ENCODE assay signal across 8 mouse cellular contexts in the genomic region with DNA sequence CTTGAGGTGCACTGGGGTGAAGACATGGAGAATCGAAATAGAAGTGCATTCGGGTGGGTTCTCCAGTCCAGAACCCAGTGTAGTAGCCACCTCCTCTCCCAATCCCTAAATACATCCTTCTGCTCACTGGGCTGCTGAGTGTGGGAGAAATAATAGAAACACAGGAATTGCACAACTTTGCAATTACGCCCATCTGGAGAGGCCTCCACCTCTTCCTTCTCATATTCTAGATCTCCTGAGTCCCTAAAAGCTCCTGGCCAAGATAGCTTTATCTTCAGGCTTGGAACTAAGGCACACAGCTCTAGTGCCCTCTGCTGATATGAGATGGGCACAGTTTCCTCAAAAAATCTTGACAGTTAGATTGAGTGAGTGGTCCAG. TPM values are rescaled to one million over a fixed set of nuclear protein-coding genes. Genes with fewer than 3 reads are reported as not detected.
DNase-seq lines count a peak whose midpoint lies in the region; ATAC-seq and TF ChIP-seq lines count a peak whose summit lies in the region.

No protein-coding gene starts in this region.

- peak; percentile 26 for TF ChIP-seq CTCF in kidney, adult 2 months (conservative IDR thresholded peaks at IDR 0.05; ENCODE audit: insufficient read depth, insufficient read length, low read depth, low read length)
- peak; percentile 36; the same call in 1 of the 2 replicates for TF ChIP-seq CTCF in liver, embryonic 14.5 days (IDR thresholded peaks at IDR 0.05; ENCODE audit: low read depth)

- WGBS in kidney, adult 2 months, result 40% methylated on average over 3 of the region's 3 CpGs
- WGBS in heart, embryonic 14.5 days, result 39% methylated on average over 3 of the region's 3 CpGs
- 34% methylated on average over 3 of the region's 3 CpGs for WGBS in liver, embryonic 14.5 days (ENCODE audit: insufficient replicate concordance)

- TF ChIP-seq POLR2A in kidney, adult 2 months (IDR thresholded peaks at IDR 0.05; ENCODE audit: low read depth, low read length), result no peak

- no peak overlapping the region for H3K9ac ChIP-seq in heart, embryonic 14.5 days (ENCODE audit: low read length)
- H3K9ac ChIP-seq in liver, embryonic 14.5 days (replicated peaks), result no peak overlapping the region

- no peak overlapping the region for H3K4me3 ChIP-seq in kidney, adult 2 months (ENCODE audit: insufficient read depth, low read depth, low read length)
- H3K4me3 ChIP-seq in brown adipose tissue, adult 24 weeks (ENCODE audit: insufficient read depth, low read depth, low read length), result peak overlapping the region; percentile 69
- peak overlapping the region in 1 of 2 experiments; percentile 74; a peak in 1 of 4 replicates for H3K4me3 ChIP-seq in heart, embryonic 14.5 days (ENCODE audit: control insufficient read depth in 1 of 2, insufficient read depth in 1 of 2, low read depth in 1 of 2, low read length in 2 of 2)
- H3K4me3 ChIP-seq in liver, embryonic 14.5 days (ENCODE audit: insufficient read depth in 1 of 2, low read depth in 2 of 2, low read length in 2 of 2), result no peak overlapping the region

- no peak overlapping the region for H3K27ac ChIP-seq in kidney, adult 2 months (ENCODE audit: insufficient read depth, low read depth, low read length)
- H3K27ac ChIP-seq in brown adipose tissue, adult 24 weeks (replicated peaks; ENCODE audit: low read depth, low read length), result peak overlapping the region; percentile 50; the same call in 1 of the 2 replicates
- no peak overlapping the region for H3K27ac ChIP-seq in heart, embryonic 14.5 days (replicated peaks in 1 of 2; ENCODE audit: control insufficient read depth in 1 of 2, insufficient read depth in 1 of 2, low read depth in 2 of 2, low read length in 2 of 2)
- H3K27ac ChIP-seq in liver, embryonic 14.5 days, result no peak overlapping the region

- H3K27me3 ChIP-seq in kidney, adult 2 months (replicated peaks; ENCODE audit: control insufficient read depth, insufficient read depth, low read length), result no peaks in the 10 kb centered on the region
- H3K27me3 ChIP-seq in heart, embryonic 14.5 days (ENCODE audit: control insufficient read depth, insufficient read depth, low read length), result no peaks in the 10 kb centered on the region; the same call in 1 of the 2 replicates
- peaks cover 31% of the 10 kb centered on the region for H3K27me3 ChIP-seq in liver, embryonic 14.5 days (ENCODE audit: control insufficient read depth, insufficient read depth, low read length)

- H3K36me3 ChIP-seq in kidney, adult 2 months (ENCODE audit: control insufficient read depth, insufficient read depth, low read length), result no peaks in the 10 kb centered on the region
- no peaks in the 10 kb centered on the region for H3K36me3 ChIP-seq in heart, embryonic 14.5 days (ENCODE audit: control insufficient read depth, insufficient read depth, low read length)
- no peaks in the 10 kb centered on the region for H3K36me3 ChIP-seq in liver, embryonic 14.5 days (replicated peaks; ENCODE audit: control insufficient read depth, insufficient read depth, low read depth)

- peak; percentile 33 for DNase-seq in kidney, adult 2 months
- no peak for DNase-seq in kidney, adult 18-20 months
- DNase-seq in liver, embryonic 14.5 days (ENCODE audit: low read depth in 3 of 3, low spot score in 3 of 3), result no peak
- DNase-seq in skeletal muscle tissue, adult 2 months (ENCODE audit: low read depth, low spot score), result peak; percentile 68
- no peak for DNase-seq in layer of hippocampus, postnatal 36 days
- DNase-seq in cerebellum, adult 9-10 months, result no peak

- TF ChIP-seq EP300 in liver, embryonic 14.5 days (IDR thresholded peaks at IDR 0.05; ENCODE audit: low read depth), result no peak

- no peaks in the 10 kb centered on the region for H3K4me1 ChIP-seq in kidney, adult 2 months (ENCODE audit: control insufficient read depth, insufficient read depth, low read length)
- H3K4me1 ChIP-seq in brown adipose tissue, adult 24 weeks (ENCODE audit: control insufficient read depth, insufficient read depth, insufficient read length, low read length), result 0 out of 2 replicates have a peak, but pooled peaks cover 2% of the 10 kb centered on the region
- peaks cover 13 to 28% of the 10 kb centered on the region in 2 experiments for H3K4me1 ChIP-seq in heart, embryonic 14.5 days (ENCODE audit: control insufficient read depth in 2 of 2, insufficient read depth in 2 of 2, low read length in 2 of 2)
- H3K4me1 ChIP-seq in liver, embryonic 14.5 days (replicated peaks; ENCODE audit: control insufficient read depth in 2 of 2, insufficient read depth in 2 of 2, low read length in 1 of 2), result no peaks in the 10 kb centered on the region

- H3K4me2 ChIP-seq in heart, embryonic 14.5 days (ENCODE audit: low read length), result peak overlapping the region; percentile 91
- no peak overlapping the region for H3K4me2 ChIP-seq in liver, embryonic 14.5 days (ENCODE audit: low read depth)

- no peaks in the 10 kb centered on the region for H3K9me3 ChIP-seq in heart, embryonic 14.5 days (ENCODE audit: control insufficient read depth, low read length)
- H3K9me3 ChIP-seq in liver, embryonic 14.5 days (ENCODE audit: control insufficient read depth, low read length), result no peaks in the 10 kb centered on the region

- no peak for ATAC-seq in heart, embryonic 14.5 days (ENCODE audit: insufficient number of reproducible peaks, insufficient read depth, low FRiP score, low read depth)
- ATAC-seq in liver, embryonic 14.5 days (ENCODE audit: insufficient read depth), result no peak

RNA-seq across cellular contexts. Expression of gene Kirrel, which starts 0.9 kb away (rescaled TPM):
- 10.0 and 10.2 TPM in 2 replicates for polyA plus RNA-seq in kidney, adult 2 months (2012; rRNA removed)
- 3.5 and 4.8 TPM in 2 replicates for polyA plus RNA-seq in brown adipose tissue, adult 24 weeks (2012; ENCODE audit: insufficient read depth, insufficient read length, missing spikeins)
- polyA plus RNA-seq in heart, embryonic 14.5 days (2014; fragmentation: Nextera tagmentation; extraction: Ambion mirVana), result 6.1 and 7.3 TPM in 2 replicates
- 0.79 TPM in 2 replicates for polyA plus RNA-seq in liver, embryonic 14.5 days (2012; rRNA removed)
- 0.30 and 0.37 TPM in 2 replicates for polyA plus RNA-seq in liver, embryonic 14.5 days (2014; fragmentation: Nextera tagmentation; extraction: Ambion mirVana)
- 1 to 10 TPM; 3.2 to 4.3 TPM for total RNA-seq in layer of hippocampus, postnatal 36 days (2021)

Comparison
In these comparisons a context has a peak if more than half of its experiments do, and no peak if none do; other contexts are left out.
1. DNase-seq: peak in kidney, adult 2 months (single experiment) and skeletal muscle tissue, adult 2 months (single experiment); none in kidney, adult 18-20 months (single experiment), liver, embryonic 14.5 days (0 of 3), layer of hippocampus, postnatal 36 days (0 of 2) and cerebellum, adult 9-10 months (single experiment).